Mouse (Mus musculus): ENCODE measurements around the gene Eri3.

GRCm38 (mm10) chr4:117525990-117526389 lies 24.2 kb upstream of the Eri3 start:
- TF ChIP-seq POLR2A (IDR thresholded peaks at IDR 0.05; ENCODE audit: control insufficient read depth, low read depth, low read length) (no peak), CTCF (IDR thresholded peaks at IDR 0.05; ENCODE audit: control insufficient read depth, insufficient read depth, insufficient replicate concordance, low read depth, low read length) (no peak)
